Mouse (Mus musculus) gastrocnemius, adult 2 months (tissue): ENCODE measurements at regions not wholly inside any gene's neighbourhood (a gene's known extent, or its start where the extent isn't known, plus 50 kb on each side); places are given as distances from the start of the nearest gene placed in this dataset.
"Not testable (repeated sequence)": the region's sequence is repeated elsewhere in the genome, so short reads cannot be mapped to it uniquely, and the experiment has no call there.

Source experiments
- DNase-seq: peaks from one replicate; pipeline ENCODE4 v3.0.0; 2022
- H3K27ac ChIP-seq: fragments of 200-600 bp; 2 replicates; pipeline ENCODE4 v1.8.1; 2022; ENCODE audit warnings: mild to moderate bottlenecking
- H3K4me3 ChIP-seq: fragments of 200-600 bp; 2 replicates; pipeline ENCODE4 v1.8.1; 2022; ENCODE audit warnings: mild to moderate bottlenecking, moderate library complexity
- CTCF ChIP-seq: fragments of 200-600 bp; IDR thresholded peaks from 2 replicates; pipeline ENCODE4 v1.8.1; 2022; ENCODE audit warnings: antibody characterized with exemption, mild to moderate bottlenecking, moderate library complexity
- intact Hi-C: fragments of 180-260 bp; cut with DNase I; formaldehyde crosslinking; loops from one replicate; pipeline ENCODE4 v1.15.1; 2025

GRCm38 (mm10) chr7:139323026-139323425 is 65.9 kb upstream of the Inpp5a start:
- no peak overlapping the region for H3K4me3 ChIP-seq
- intact Hi-C loops = no loop called here
- no peak for DNase-seq
- TF ChIP-seq CTCF = no peak
- H3K27ac ChIP-seq = no peak overlapping the region

GRCm38 (mm10) chr7:139327030-139327429 is 61.9 kb upstream of the Inpp5a start:
- no peak for DNase-seq
- H3K27ac ChIP-seq = peak overlapping the region; percentile 20
- H3K4me3 ChIP-seq = no peak overlapping the region
- intact Hi-C loops = no loop called here
- no peak for TF ChIP-seq CTCF

- no peak for TF ChIP-seq CTCF
- peak; percentile 54 for DNase-seq
- no peak overlapping the region for H3K4me3 ChIP-seq
- intact Hi-C loops = no loop called here
- H3K27ac ChIP-seq = no peak overlapping the region
Measured at GRCm38 (mm10) chr7:139332791-139333190, 56.1 kb upstream of the Inpp5a start.

GRCm38 (mm10) chr7:139337998-139338397 is 50.9 kb upstream of the Inpp5a start:
- H3K27ac ChIP-seq, intact Hi-C loops, DNase-seq, H3K4me3 ChIP-seq: not testable (repeated sequence)
